Mouse (Mus musculus): Measurements from ENCODE around the gene Ssu72. TPM values are rescaled to one million over a fixed set of nuclear protein-coding genes. Genes with fewer than 3 reads are reported as not detected.

Gene Ssu72
- polyA plus RNA-seq, 1 experiment from 2014 or later, result 145 TPM

GRCm38 (mm10) chr4:155775855-155776254, 71.3 kb downstream of the Ssu72 start:
- WGBS, result 75% methylated on average over 3 of the region's 3 CpGs
- Histone ChIP-seq H3K27ac (ENCODE audit: low read length) (peak overlapping the region; percentile 89; the same call in 1 of the 2 replicates), H3K4me3 (ENCODE audit: low read depth, low read length) (no peak overlapping the region), H3K4me1 (ENCODE audit: control insufficient read depth, insufficient read depth, low read length) (peaks cover 17% of the 10 kb centered on the region; the same call in 1 of the 2 replicates), H3K27me3 (ENCODE audit: control insufficient read depth, insufficient read depth, low read length) (no peaks in the 10 kb centered on the region), H3K9ac (replicated peaks; ENCODE audit: low read depth, low read length) (no peak overlapping the region), H3K9me3 (ENCODE audit: control insufficient read depth, low read depth, low read length) (no peaks in the 10 kb centered on the region), H3K36me3 (ENCODE audit: control insufficient read depth, insufficient read depth, low read length) (no peaks in the 10 kb centered on the region), H3K4me2 (replicated peaks; ENCODE audit: low read depth, low read length) (no peak overlapping the region)
- ATAC-seq (ENCODE audit: insufficient number of reproducible peaks, insufficient read depth, low FRiP score, low read depth), result no peak

GRCm38 (mm10) chr4:155776704-155777335, 72.2 kb downstream of the Ssu72 start:
- no peak overlapping the region for H3K4me2 ChIP-seq (replicated peaks; ENCODE audit: low read depth, low read length)
- H3K36me3 ChIP-seq (ENCODE audit: control insufficient read depth, insufficient read depth, low read length), result no peaks in the 10 kb centered on the region
- H3K4me3 ChIP-seq (ENCODE audit: low read depth, low read length), result no peak overlapping the region
- WGBS, result 60% methylated on average over 2 of the region's 2 CpGs
- H3K9me3 ChIP-seq (ENCODE audit: control insufficient read depth, low read depth, low read length), result no peaks in the 10 kb centered on the region
- no peak for ATAC-seq (ENCODE audit: insufficient number of reproducible peaks, insufficient read depth, low FRiP score, low read depth)
- no peaks in the 10 kb centered on the region for H3K27me3 ChIP-seq (ENCODE audit: control insufficient read depth, insufficient read depth, low read length)
- peak overlapping the region; percentile 48; the same call in 1 of the 2 replicates for H3K27ac ChIP-seq (ENCODE audit: low read length)
- peaks cover 20% of the 10 kb centered on the region; the same call in 1 of the 2 replicates for H3K4me1 ChIP-seq (ENCODE audit: control insufficient read depth, insufficient read depth, low read length)
- H3K9ac ChIP-seq (replicated peaks; ENCODE audit: low read depth, low read length), result no peak overlapping the region

GRCm38 (mm10) chr4:155777816-155778215, 73.2 kb downstream of the Ssu72 start:
- Histone ChIP-seq H3K27me3 (ENCODE audit: control insufficient read depth, insufficient read depth, low read length) (no peaks in the 10 kb centered on the region), H3K4me1 (ENCODE audit: control insufficient read depth, insufficient read depth, low read length) (peaks cover 20% of the 10 kb centered on the region; the same call in 1 of the 2 replicates), H3K27ac (ENCODE audit: low read length) (no peak overlapping the region), H3K4me3 (ENCODE audit: low read depth, low read length) (no peak overlapping the region), H3K36me3 (ENCODE audit: control insufficient read depth, insufficient read depth, low read length) (no peaks in the 10 kb centered on the region), H3K9me3 (ENCODE audit: control insufficient read depth, low read depth, low read length) (no peaks in the 10 kb centered on the region), H3K4me2 (replicated peaks; ENCODE audit: low read depth, low read length) (no peak overlapping the region), H3K9ac (replicated peaks; ENCODE audit: low read depth, low read length) (no peak overlapping the region)
- ATAC-seq (ENCODE audit: insufficient number of reproducible peaks, insufficient read depth, low FRiP score, low read depth), result no peak
- WGBS, result 73% methylated on average over 2 of the region's 2 CpGs

- Histone ChIP-seq H3K36me3 (ENCODE audit: control insufficient read depth, insufficient read depth, low read length) (no peaks in the 10 kb centered on the region), H3K27me3 (ENCODE audit: control insufficient read depth, insufficient read depth, low read length) (no peaks in the 10 kb centered on the region), H3K4me3 (ENCODE audit: low read depth, low read length) (no peak overlapping the region), H3K4me2 (replicated peaks; ENCODE audit: low read depth, low read length) (no peak overlapping the region), H3K27ac (ENCODE audit: low read length) (no peak overlapping the region), H3K9me3 (ENCODE audit: control insufficient read depth, low read depth, low read length) (no peaks in the 10 kb centered on the region), H3K9ac (replicated peaks; ENCODE audit: low read depth, low read length) (no peak overlapping the region), H3K4me1 (ENCODE audit: control insufficient read depth, insufficient read depth, low read length) (peaks cover 16% of the 10 kb centered on the region; the same call in 1 of the 2 replicates)
- WGBS, result 77% methylated on average over 4 of the region's 4 CpGs
- ATAC-seq (ENCODE audit: insufficient number of reproducible peaks, insufficient read depth, low FRiP score, low read depth), result no peak
Measured at GRCm38 (mm10) chr4:155779498-155779897, 74.9 kb downstream of the Ssu72 start.

- no peaks in the 10 kb centered on the region for H3K27me3 ChIP-seq (ENCODE audit: control insufficient read depth, insufficient read depth, low read length)
- WGBS, result 21% methylated on average over 6 of the region's 6 CpGs
- H3K36me3 ChIP-seq (ENCODE audit: control insufficient read depth, insufficient read depth, low read length), result no peaks in the 10 kb centered on the region
- H3K4me3 ChIP-seq (ENCODE audit: low read depth, low read length), result no peak overlapping the region
- H3K27ac ChIP-seq (ENCODE audit: low read length), result peak overlapping the region; percentile 67; the same call in 1 of the 2 replicates
- H3K4me2 ChIP-seq (replicated peaks; ENCODE audit: low read depth, low read length), result no peak overlapping the region
- peaks cover 7% of the 10 kb centered on the region; the same call in 1 of the 2 replicates for H3K4me1 ChIP-seq (ENCODE audit: control insufficient read depth, insufficient read depth, low read length)
- no peak for ATAC-seq (ENCODE audit: insufficient number of reproducible peaks, insufficient read depth, low FRiP score, low read depth)
- no peak overlapping the region for H3K9ac ChIP-seq (replicated peaks; ENCODE audit: low read depth, low read length)
- H3K9me3 ChIP-seq (ENCODE audit: control insufficient read depth, low read depth, low read length), result no peaks in the 10 kb centered on the region
Measured at GRCm38 (mm10) chr4:155780895-155781294, 76.3 kb downstream of the Ssu72 start.

Other genes starting within 250 kb of the Ssu72 start
- 0.29 TPM in 1 of 2 replicates, not detected in the other for gene Tmem52, start 235.7 kb upstream of the Ssu72 start, polyA plus RNA-seq (2014; fragmentation: Nextera tagmentation; extraction: Ambion mirVana)
- 525 and 534 TPM in 2 replicates for gene Gnb1, start 213.4 kb upstream of the Ssu72 start, polyA plus RNA-seq (2014; fragmentation: Nextera tagmentation; extraction: Ambion mirVana)
- gene Nadk, start 142.4 kb upstream of the Ssu72 start, polyA plus RNA-seq (2014; fragmentation: Nextera tagmentation; extraction: Ambion mirVana), result 78.4 and 83.8 TPM in 2 replicates
- 10.4 TPM in 2 replicates for gene Slc35e2, start 103.4 kb upstream of the Ssu72 start, polyA plus RNA-seq (2014; fragmentation: Nextera tagmentation; extraction: Ambion mirVana)
- gene Cdk11b, start 79.9 kb upstream of the Ssu72 start, polyA plus RNA-seq (2014; fragmentation: Nextera tagmentation; extraction: Ambion mirVana), result 57.0 and 57.3 TPM in 2 replicates
- gene Gm10563, start 59.4 kb upstream of the Ssu72 start, polyA plus RNA-seq (2014; fragmentation: Nextera tagmentation; extraction: Ambion mirVana), result not detected in 2 replicates
- 25.0 and 26.3 TPM in 2 replicates for gene Mmp23, start 51.4 kb upstream of the Ssu72 start, polyA plus RNA-seq (2014; fragmentation: Nextera tagmentation; extraction: Ambion mirVana)
- gene Mib2, start 35.6 kb upstream of the Ssu72 start, polyA plus RNA-seq (2014; fragmentation: Nextera tagmentation; extraction: Ambion mirVana), result 18.9 and 21.9 TPM in 2 replicates
- 3.1 and 3.2 TPM in 2 replicates for gene Fndc10, start 10.5 kb upstream of the Ssu72 start, polyA plus RNA-seq (2014; fragmentation: Nextera tagmentation; extraction: Ambion mirVana)
- 0.56 TPM in 2 replicates for gene Tmem240, start 30.0 kb downstream of the Ssu72 start, polyA plus RNA-seq (2014; fragmentation: Nextera tagmentation; extraction: Ambion mirVana)
- 89.1 and 90.9 TPM in 2 replicates for gene Atad3a, start 56.3 kb downstream of the Ssu72 start, polyA plus RNA-seq (2014; fragmentation: Nextera tagmentation; extraction: Ambion mirVana)
- 26.8 and 28.4 TPM in 2 replicates for gene Vwa1, start 69.9 kb downstream of the Ssu72 start, polyA plus RNA-seq (2014; fragmentation: Nextera tagmentation; extraction: Ambion mirVana)
- 0.54 and 0.81 TPM in 2 replicates for gene Tmem88b, start 81.1 kb downstream of the Ssu72 start, polyA plus RNA-seq (2014; fragmentation: Nextera tagmentation; extraction: Ambion mirVana)
- 0.38 and 0.46 TPM in 2 replicates for gene Ankrd65, start 85.6 kb downstream of the Ssu72 start, polyA plus RNA-seq (2014; fragmentation: Nextera tagmentation; extraction: Ambion mirVana)
- gene Mrpl20, start 98.1 kb downstream of the Ssu72 start, polyA plus RNA-seq (2014; fragmentation: Nextera tagmentation; extraction: Ambion mirVana), result 209 and 211 TPM in 2 replicates
- gene Ccnl2, start 107.7 kb downstream of the Ssu72 start, polyA plus RNA-seq (2014; fragmentation: Nextera tagmentation; extraction: Ambion mirVana), result 193 and 209 TPM in 2 replicates
- 125 and 132 TPM in 2 replicates for gene Aurkaip1, start 126.5 kb downstream of the Ssu72 start, polyA plus RNA-seq (2014; fragmentation: Nextera tagmentation; extraction: Ambion mirVana)
- gene Mxra8, start 134.9 kb downstream of the Ssu72 start, polyA plus RNA-seq (2014; fragmentation: Nextera tagmentation; extraction: Ambion mirVana), result 91.5 and 96.7 TPM in 2 replicates
- gene Dvl1, start 142.6 kb downstream of the Ssu72 start, polyA plus RNA-seq (2014; fragmentation: Nextera tagmentation; extraction: Ambion mirVana), result 6.3 and 6.6 TPM in 2 replicates
- 0.32 and 0.35 TPM in 2 replicates for gene Tas1r3, start 158.6 kb downstream of the Ssu72 start, polyA plus RNA-seq (2014; fragmentation: Nextera tagmentation; extraction: Ambion mirVana)
- 16.9 and 17.3 TPM in 2 replicates for gene Cptp, start 164.6 kb downstream of the Ssu72 start, polyA plus RNA-seq (2014; fragmentation: Nextera tagmentation; extraction: Ambion mirVana)
- gene Ints11, start 164.7 kb downstream of the Ssu72 start, polyA plus RNA-seq (2014; fragmentation: Nextera tagmentation; extraction: Ambion mirVana), result 67.7 and 70.1 TPM in 2 replicates
- gene Pusl1, start 187.0 kb downstream of the Ssu72 start, polyA plus RNA-seq (2014; fragmentation: Nextera tagmentation; extraction: Ambion mirVana), result 45.7 and 50.5 TPM in 2 replicates
- 16.0 and 19.4 TPM in 2 replicates for gene Acap3, start 187.0 kb downstream of the Ssu72 start, polyA plus RNA-seq (2014; fragmentation: Nextera tagmentation; extraction: Ambion mirVana)
- 107 TPM in 2 replicates for gene Ube2j2, start 239.0 kb downstream of the Ssu72 start, polyA plus RNA-seq (2014; fragmentation: Nextera tagmentation; extraction: Ambion mirVana)